Mouse (Mus musculus): ENCODE measurements around the gene Gm27021. TPM values are rescaled to one million over a fixed set of nuclear protein-coding genes. Genes with fewer than 3 reads are reported as not detected.
A peak's percentile ranks its signal among the peaks of the same experiment; 100 is the strongest.

The Gm27021 gene
- polyA plus RNA-seq, 1 experiment from 2014 or later = 3.2 TPM

DNA sequence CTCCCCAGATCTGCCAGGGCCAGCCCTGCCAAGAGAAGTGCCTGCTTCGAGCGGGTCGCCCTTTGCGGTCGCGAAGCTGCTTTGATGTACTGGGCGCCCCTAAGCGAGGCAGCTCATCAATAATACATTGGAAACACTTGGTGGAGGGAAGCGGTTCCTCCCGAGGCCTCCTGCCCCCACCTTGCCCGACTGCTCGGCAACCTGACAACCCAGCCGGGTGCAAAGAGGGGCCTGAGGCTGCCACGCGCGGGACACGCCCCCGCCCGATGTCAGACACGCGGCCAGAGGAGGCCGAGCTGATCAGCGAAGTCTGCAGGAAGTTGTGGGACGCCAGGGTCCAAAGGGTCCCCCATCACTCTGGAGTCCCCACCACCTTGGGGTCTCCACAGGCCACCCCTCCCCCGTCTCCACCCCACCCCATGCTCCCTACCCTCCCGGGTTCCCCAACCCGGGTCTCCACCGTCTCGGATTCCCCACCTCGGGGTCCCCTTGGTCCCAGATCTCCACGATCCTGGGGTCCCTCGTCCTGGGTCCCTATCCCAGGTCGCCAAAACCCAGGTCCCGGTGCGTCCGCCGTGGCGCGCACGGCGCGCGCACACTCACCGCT is 34.1 kb downstream of the Gm27021 start:
- peaks cover 25% of the 10 kb centered on the region for H3K27me3 ChIP-seq
- 0 out of 2 replicates have a peak, but pooled peaks have one; percentile 52 for ATAC-seq (ENCODE audit: insufficient number of reproducible peaks, insufficient read depth, low FRiP score, low TSS enrichment)
- peak overlapping the region; percentile 96 for H3K4me2 ChIP-seq (replicated peaks)
- peak overlapping the region; percentile 67 for H3K9ac ChIP-seq
- H3K36me3 ChIP-seq = no peaks in the 10 kb centered on the region
- no peak overlapping the region for H3K27ac ChIP-seq
- H3K9me3 ChIP-seq = peaks cover 6% of the 10 kb centered on the region; the same call in 1 of the 2 replicates
- peaks cover 10% of the 10 kb centered on the region; the same call in 1 of the 2 replicates for H3K4me1 ChIP-seq
- under 1% methylated on average over 44 of the region's 44 CpGs for WGBS
- peak overlapping the region; percentile 64 for H3K4me3 ChIP-seq

DNA sequence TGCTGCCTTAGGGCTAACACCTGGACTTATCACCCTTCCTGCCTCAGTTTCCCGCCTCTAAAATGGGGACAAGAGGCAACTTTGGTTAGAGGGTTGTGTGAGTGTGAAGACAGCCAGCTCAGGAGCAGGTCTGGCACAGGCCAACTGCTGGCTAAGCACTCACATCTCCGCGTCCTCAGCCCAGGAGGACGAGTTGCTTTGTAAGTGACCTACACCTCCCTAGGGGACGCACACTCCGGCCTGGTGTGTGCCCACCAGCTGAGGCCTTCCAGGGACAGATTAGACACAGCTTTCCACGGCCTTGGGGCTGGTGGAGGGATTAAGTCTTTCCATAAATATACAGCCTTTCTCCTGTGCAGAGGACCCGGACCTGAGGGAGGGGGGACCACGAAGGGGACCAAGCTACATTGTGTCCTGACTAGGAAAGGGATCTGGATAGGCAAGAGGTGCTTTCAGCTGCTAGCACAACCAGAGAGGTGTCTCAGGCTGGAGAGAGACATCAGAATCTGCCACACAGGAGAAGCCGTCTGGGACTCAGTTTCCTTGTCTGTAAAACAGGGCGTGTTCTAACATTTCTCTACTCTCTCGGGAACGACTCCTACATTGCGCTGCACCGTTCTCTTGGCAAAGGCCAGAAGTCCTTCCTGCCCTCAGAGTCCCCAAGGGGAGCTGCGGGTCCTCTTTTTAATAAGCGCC is 34.8 kb downstream of the Gm27021 start:
- 0 out of 2 replicates have a peak, but pooled peaks have one; percentile 2 for ATAC-seq (ENCODE audit: insufficient number of reproducible peaks, insufficient read depth, low FRiP score, low TSS enrichment)
- no peaks in the 10 kb centered on the region for H3K36me3 ChIP-seq
- peak overlapping the region; percentile 64; the same call in 1 of the 2 replicates for H3K4me3 ChIP-seq
- H3K27ac ChIP-seq = no peak overlapping the region
- H3K27me3 ChIP-seq = peaks cover 25% of the 10 kb centered on the region
- H3K9me3 ChIP-seq = peaks cover 6% of the 10 kb centered on the region; the same call in 1 of the 2 replicates
- H3K9ac ChIP-seq = no peak overlapping the region
- WGBS = 27% methylated on average over 17 of the region's 17 CpGs
- H3K4me1 ChIP-seq = peaks cover 10% of the 10 kb centered on the region; the same call in 1 of the 2 replicates
- H3K4me2 ChIP-seq (replicated peaks) = peak overlapping the region; percentile 96

DNA sequence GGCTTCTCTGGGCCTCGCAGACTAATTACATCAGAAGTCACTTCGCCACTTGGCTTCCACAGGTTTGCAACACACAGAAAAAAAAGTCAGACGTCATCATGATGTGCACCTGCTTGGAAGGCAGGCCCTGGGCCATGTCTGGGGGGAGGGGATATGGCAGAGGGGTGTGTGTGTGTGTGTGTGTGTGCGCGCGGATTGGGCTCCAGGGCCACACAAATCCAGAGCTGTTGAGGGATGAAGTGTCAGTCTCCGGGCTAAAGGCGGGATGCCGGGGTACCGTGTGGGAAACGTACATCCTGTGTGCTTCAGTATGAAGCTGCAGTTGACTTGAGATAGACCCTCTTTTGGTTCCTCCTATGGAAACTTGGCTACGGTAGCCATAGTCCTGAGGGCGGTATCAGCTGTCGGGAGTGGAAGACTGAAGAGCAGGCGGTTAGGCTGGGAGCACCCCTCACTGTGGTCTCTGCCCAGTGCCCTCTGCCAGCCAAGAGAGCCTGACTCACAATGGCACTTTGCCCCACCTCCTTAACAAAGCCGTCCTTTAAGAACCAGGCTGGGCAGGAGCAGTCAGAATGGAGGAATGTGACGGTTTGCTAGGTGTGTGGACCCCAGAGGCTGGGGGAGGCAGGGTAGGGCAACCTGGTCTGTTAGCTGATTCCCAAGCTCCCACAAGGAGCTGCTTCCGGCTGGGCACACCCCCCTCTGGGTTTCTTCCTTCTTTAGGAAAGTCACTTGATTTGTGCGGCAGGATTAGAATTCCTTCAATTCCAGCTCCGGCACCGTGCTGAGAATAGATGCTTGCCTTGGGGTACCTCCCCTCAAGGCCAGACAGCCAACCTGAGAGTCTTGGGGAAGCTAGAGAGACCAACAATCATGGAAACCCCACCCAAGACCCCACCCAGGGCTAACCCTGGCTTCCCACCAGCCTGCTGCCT is 36.2 kb downstream of the Gm27021 start:
- peaks cover 25% of the 10 kb centered on the region for H3K27me3 ChIP-seq
- no peak overlapping the region for H3K27ac ChIP-seq
- H3K4me3 ChIP-seq = no peak overlapping the region
- no peak overlapping the region for H3K9ac ChIP-seq
- peaks cover 10% of the 10 kb centered on the region; the same call in 1 of the 2 replicates for H3K4me1 ChIP-seq
- peaks cover 6% of the 10 kb centered on the region; the same call in 1 of the 2 replicates for H3K9me3 ChIP-seq
- no peak for ATAC-seq (ENCODE audit: insufficient number of reproducible peaks, insufficient read depth, low FRiP score, low TSS enrichment)
- no peak overlapping the region for H3K4me2 ChIP-seq (replicated peaks)
- no peaks in the 10 kb centered on the region for H3K36me3 ChIP-seq
- WGBS = 76% methylated on average over 21 of the region's 21 CpGs

DNA sequence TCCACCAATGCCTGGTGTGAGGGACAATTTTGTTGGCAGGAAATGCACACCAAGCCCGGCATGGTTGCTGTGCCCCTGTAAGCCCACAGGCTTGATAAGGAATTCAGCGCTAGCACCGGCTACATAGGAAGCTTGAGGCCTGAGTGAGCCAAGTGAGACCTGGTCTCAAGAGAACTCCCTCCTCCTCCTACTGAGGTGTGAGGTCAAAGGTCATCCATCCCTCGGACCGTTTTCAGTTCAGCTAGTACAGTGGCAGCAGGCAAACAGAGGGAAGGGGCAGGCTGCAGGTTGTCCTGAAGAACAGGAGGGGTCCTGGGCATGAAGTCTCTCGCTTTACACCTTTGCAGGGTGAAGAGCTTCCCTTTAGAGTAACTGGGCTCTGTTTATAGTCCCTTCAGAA is 37.0 kb downstream of the Gm27021 start:
- Histone ChIP-seq H3K4me2 (replicated peaks) (no peak overlapping the region), H3K27me3 (peaks cover 25% of the 10 kb centered on the region), H3K36me3 (no peaks in the 10 kb centered on the region), H3K9me3 (peaks cover 6% of the 10 kb centered on the region; the same call in 1 of the 2 replicates), H3K9ac (no peak overlapping the region), H3K4me1 (peaks cover 10% of the 10 kb centered on the region; the same call in 1 of the 2 replicates), H3K27ac (no peak overlapping the region), H3K4me3 (no peak overlapping the region)
- no peak for ATAC-seq (ENCODE audit: insufficient number of reproducible peaks, insufficient read depth, low FRiP score, low TSS enrichment)
- 50% methylated on average over 6 of the region's 6 CpGs for WGBS

DNA sequence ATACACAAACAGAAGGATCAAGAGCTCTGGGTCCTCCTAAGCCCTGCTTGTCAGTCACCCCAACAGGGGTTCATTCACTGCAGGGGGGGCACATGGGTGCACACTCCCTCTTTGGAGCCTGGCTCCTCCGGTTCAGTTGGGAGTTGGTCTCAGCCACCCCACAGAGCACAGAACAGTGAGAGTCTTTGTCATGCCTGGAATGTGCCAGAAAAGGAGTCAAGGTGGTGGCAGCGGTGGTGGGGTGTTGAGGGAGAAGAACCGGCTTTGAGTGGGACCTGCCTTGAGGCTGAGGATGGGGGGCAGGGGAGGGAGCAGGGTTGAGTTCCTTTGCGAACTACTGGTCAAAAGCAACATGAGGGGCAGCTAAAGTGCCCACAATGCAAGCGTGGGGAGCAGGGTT is 37.8 kb downstream of the Gm27021 start:
- Histone ChIP-seq H3K27me3 (peaks cover 24% of the 10 kb centered on the region), H3K4me2 (replicated peaks) (no peak overlapping the region), H3K9ac (no peak overlapping the region), H3K4me1 (peaks cover 10% of the 10 kb centered on the region; the same call in 1 of the 2 replicates), H3K27ac (no peak overlapping the region), H3K4me3 (no peak overlapping the region), H3K36me3 (no peaks in the 10 kb centered on the region), H3K9me3 (peaks cover 10% of the 10 kb centered on the region; the same call in 1 of the 2 replicates)
- 25% methylated on average over 5 of the region's 5 CpGs for WGBS
- ATAC-seq (ENCODE audit: insufficient number of reproducible peaks, insufficient read depth, low FRiP score, low TSS enrichment) = no peak

DNA sequence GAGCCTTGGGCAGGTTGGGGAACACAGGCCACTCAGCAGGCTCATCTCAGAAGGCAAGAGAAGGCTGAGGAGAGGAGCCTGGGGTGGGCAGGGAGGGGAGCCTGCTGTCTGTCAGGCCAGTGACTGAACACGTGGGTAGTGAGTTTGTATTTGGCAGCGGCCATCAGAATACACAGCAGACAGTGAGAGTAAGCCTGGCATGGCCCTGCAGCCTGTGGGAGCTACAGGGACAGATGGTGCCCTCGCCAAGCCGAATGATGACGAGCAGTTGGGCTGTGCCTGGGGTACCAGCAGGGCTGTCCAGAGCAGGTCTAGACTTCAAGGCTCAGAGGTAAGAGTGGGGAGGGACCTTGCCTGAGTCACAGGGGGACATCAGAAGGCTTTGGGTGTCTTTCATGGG is 40.6 kb downstream of the Gm27021 start:
- 0 out of 2 replicates have a peak, but pooled peaks cover 3% of the 10 kb centered on the region for H3K4me1 ChIP-seq
- H3K27me3 ChIP-seq = no peaks in the 10 kb centered on the region
- H3K9ac ChIP-seq = no peak overlapping the region
- no peak overlapping the region for H3K4me3 ChIP-seq
- 86% methylated on average over 5 of the region's 5 CpGs for WGBS
- no peak overlapping the region for H3K4me2 ChIP-seq (replicated peaks)
- peaks cover 4% of the 10 kb centered on the region; the same call in 1 of the 2 replicates for H3K9me3 ChIP-seq
- ATAC-seq (ENCODE audit: insufficient number of reproducible peaks, insufficient read depth, low FRiP score, low TSS enrichment) = no peak
- no peak overlapping the region for H3K27ac ChIP-seq
- no peaks in the 10 kb centered on the region for H3K36me3 ChIP-seq

DNA sequence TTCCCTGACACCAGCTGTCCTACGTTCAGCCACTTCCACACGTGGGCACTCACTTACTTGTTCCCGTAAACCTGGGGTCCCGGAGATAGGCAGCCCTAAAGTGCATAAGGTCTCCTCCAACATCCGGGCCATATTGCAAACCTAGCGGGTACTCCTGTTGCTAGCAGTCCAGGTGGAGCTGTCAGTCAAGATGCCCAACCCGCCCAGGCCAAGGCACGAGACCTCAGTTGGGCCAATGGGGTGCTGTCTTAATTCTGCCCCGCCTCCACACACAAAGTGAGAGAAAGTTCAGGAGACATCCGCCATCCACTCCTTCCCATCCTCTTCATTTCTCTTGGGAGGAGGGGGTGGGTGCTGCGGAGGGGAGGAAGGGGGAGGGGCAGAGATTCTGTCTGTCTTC is 41.4 kb downstream of the Gm27021 start:
- H3K9me3 ChIP-seq = peaks cover 4% of the 10 kb centered on the region; the same call in 1 of the 2 replicates
- H3K4me1 ChIP-seq = 0 out of 2 replicates have a peak, but pooled peaks cover 3% of the 10 kb centered on the region
- no peaks in the 10 kb centered on the region for H3K27me3 ChIP-seq
- no peak overlapping the region for H3K4me3 ChIP-seq
- no peaks in the 10 kb centered on the region for H3K36me3 ChIP-seq
- 59% methylated on average over 11 of the region's 11 CpGs for WGBS
- no peak overlapping the region for H3K27ac ChIP-seq
- no peak overlapping the region for H3K9ac ChIP-seq
- no peak for ATAC-seq (ENCODE audit: insufficient number of reproducible peaks, insufficient read depth, low FRiP score, low TSS enrichment)
- no peak overlapping the region for H3K4me2 ChIP-seq (replicated peaks)

DNA sequence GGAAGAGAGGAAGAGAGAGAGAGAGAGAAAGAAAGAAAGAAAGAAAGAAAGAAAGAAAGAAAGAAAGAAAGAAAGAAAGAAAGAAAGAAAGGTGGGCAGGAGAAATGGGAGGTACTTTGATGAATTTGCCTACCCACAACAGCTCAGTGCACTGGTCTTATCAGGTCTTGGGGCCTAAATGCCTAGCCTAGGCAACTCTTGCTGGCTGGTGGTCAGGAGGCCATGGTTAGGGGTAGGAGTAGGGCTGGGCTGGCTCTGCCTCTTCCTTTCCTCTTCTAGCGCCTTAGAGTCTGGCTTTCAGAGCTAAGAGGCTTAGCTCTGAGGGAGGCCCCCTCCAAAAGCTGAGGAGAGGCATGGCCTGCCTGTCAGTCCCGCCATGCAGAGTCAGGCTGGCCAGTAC is 44.3 kb downstream of the Gm27021 start:
- 28% methylated on average over 2 of the region's 2 CpGs for whole genome bisulfite sequencing

DNA sequence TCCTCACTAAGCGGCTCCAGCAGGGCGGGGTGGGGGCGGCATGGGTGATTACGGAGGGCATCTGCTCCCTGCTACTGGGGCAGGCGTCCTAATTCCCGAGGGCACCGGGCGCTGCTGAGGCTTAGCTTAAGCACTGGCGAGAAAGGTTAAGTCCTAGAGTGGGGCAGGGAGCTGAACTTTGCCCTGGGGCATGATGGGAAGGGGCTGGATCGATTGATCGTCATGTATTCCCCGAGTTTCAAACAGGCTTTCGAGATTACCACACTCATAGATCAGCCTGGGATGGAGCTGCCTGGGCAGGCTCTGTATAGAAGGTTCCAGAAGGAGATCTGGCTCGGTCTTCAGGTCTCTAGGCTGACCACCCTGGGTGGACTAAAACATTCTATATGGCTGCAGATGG is 45.7 kb downstream of the Gm27021 start:
- Histone ChIP-seq H3K27me3 (no peaks in the 10 kb centered on the region), H3K36me3 (no peaks in the 10 kb centered on the region), H3K9ac (no peak overlapping the region), H3K4me3 (no peak overlapping the region), H3K4me1 (peaks cover 12% of the 10 kb centered on the region), H3K27ac (no peak overlapping the region), H3K4me2 (replicated peaks) (no peak overlapping the region), H3K9me3 (peaks cover 4% of the 10 kb centered on the region; the same call in 1 of the 2 replicates)
- 74% methylated on average over 14 of the region's 14 CpGs for WGBS
- no peak for ATAC-seq (ENCODE audit: insufficient number of reproducible peaks, insufficient read depth, low FRiP score, low TSS enrichment)

More for the DNA sequence above, 44.3 kb downstream of the Gm27021 start:
- Histone ChIP-seq H3K4me3 (no peak overlapping the region), H3K36me3 (no peaks in the 10 kb centered on the region), H3K4me2 (replicated peaks) (no peak overlapping the region), H3K9ac (no peak overlapping the region), H3K27ac (no peak overlapping the region), H3K27me3 (no peaks in the 10 kb centered on the region), H3K4me1 (0 out of 2 replicates have a peak, but pooled peaks cover 8% of the 10 kb centered on the region), H3K9me3 (peaks cover 4% of the 10 kb centered on the region; the same call in 1 of the 2 replicates)
- ATAC-seq (ENCODE audit: insufficient number of reproducible peaks, insufficient read depth, low FRiP score, low TSS enrichment) = no peak

DNA sequence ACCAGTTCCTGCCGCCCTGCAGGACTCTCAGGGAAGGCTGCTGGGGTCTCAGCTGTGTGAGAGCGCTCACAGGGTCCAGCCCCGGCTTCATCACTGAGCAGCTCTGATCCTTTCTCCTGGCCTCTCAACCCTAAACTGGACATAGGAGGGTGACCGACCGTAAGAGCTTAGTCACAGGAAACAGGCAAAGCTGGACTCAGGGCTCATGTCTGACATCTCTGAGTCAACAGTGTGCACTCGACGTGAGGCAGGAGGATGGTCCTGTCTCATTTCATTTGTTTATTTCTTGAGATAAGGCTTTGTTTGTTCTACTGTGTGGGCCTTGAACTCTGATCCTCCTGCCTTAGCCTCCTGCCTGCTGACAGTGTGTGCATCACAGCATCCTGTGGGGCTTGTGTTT is 47.4 kb downstream of the Gm27021 start:
- no peaks in the 10 kb centered on the region for H3K27me3 ChIP-seq
- H3K27ac ChIP-seq = no peak overlapping the region
- no peaks in the 10 kb centered on the region for H3K36me3 ChIP-seq
- 46% methylated on average over 7 of the region's 7 CpGs for WGBS
- no peak for ATAC-seq (ENCODE audit: insufficient number of reproducible peaks, insufficient read depth, low FRiP score, low TSS enrichment)
- no peak overlapping the region for H3K4me3 ChIP-seq
- H3K4me2 ChIP-seq (replicated peaks) = no peak overlapping the region
- peaks cover 2% of the 10 kb centered on the region; the same call in 1 of the 2 replicates for H3K9me3 ChIP-seq
- peaks cover 27% of the 10 kb centered on the region for H3K4me1 ChIP-seq
- no peak overlapping the region for H3K9ac ChIP-seq
